Mouse (Mus musculus) embryonic facial prominence, embryonic 11.5 days (tissue): ENCODE results near the gene AY358078. TPM values are rescaled to one million over a fixed set of nuclear protein-coding genes. Genes with fewer than 3 reads are reported as not detected.

Experiments used
- microRNA-seq: library from miRNA; unstranded; fragments of <30 nt; microRNA quantifications from one replicate; pipeline ENCODE4, GENCODE M21; 2016; ENCODE audit warnings: borderline number of aligned reads
- polyA plus RNA-seq: library from polyadenylated mRNA; unstranded; fragments of >200 nt; fragmentation: Nextera tagmentation; extraction: Ambion mirVana; gene quantifications from 2 replicates; pipeline ENCODE4 v1.2.1, GENCODE M21; 2014

The AY358078 gene
- polyA plus RNA-seq, 1 experiment from 2014 or later: not detected

Small RNA genes lying within 50 kb of the gene (microRNA-seq; reads per million reads assigned to microRNA genes)
- gene Gm27375: not detected

Other genes starting within 250 kb of the AY358078 start
- gene Gm5622, start 247.3 kb upstream of the AY358078 start, polyA plus RNA-seq: not detected in 2 replicates
- gene Gm17175, start 226.0 kb upstream of the AY358078 start, polyA plus RNA-seq: not detected in 2 replicates
- not detected in 2 replicates for gene Gm17174, start 207.9 kb upstream of the AY358078 start, polyA plus RNA-seq
- gene Gm17078, start 188.7 kb upstream of the AY358078 start, polyA plus RNA-seq: not detected in 2 replicates
- not detected in 2 replicates for gene Gm4181, start 164.4 kb upstream of the AY358078 start, polyA plus RNA-seq
- not detected in 2 replicates for gene Gm17079, start 104.6 kb upstream of the AY358078 start, polyA plus RNA-seq
- not detected in 2 replicates for gene Gm5800, start 82.9 kb upstream of the AY358078 start, polyA plus RNA-seq
- not detected in 2 replicates for gene Ang4, start 26.5 kb upstream of the AY358078 start, polyA plus RNA-seq
- gene Ear6, start 53.7 kb downstream of the AY358078 start, polyA plus RNA-seq: not detected in 2 replicates
- 37.9 and 41.5 TPM in 2 replicates for gene Mettl17, start 84.8 kb downstream of the AY358078 start, polyA plus RNA-seq
- 0.36 and 0.50 TPM in 2 replicates for gene Slc39a2, start 92.8 kb downstream of the AY358078 start, polyA plus RNA-seq
- 11.0 and 12.8 TPM in 2 replicates for gene Ndrg2, start 114.1 kb downstream of the AY358078 start, polyA plus RNA-seq
- not detected in 2 replicates for gene Tppp2, start 118.4 kb downstream of the AY358078 start, polyA plus RNA-seq
- not detected in 2 replicates for gene Rnase13, start 122.7 kb downstream of the AY358078 start, polyA plus RNA-seq
- 82.6 and 91.9 TPM in 2 replicates for gene Arhgef40, start 184.7 kb downstream of the AY358078 start, polyA plus RNA-seq
- gene Tmem253, start 215.6 kb downstream of the AY358078 start, polyA plus RNA-seq: 0.35 and 1.5 TPM in 2 replicates
- 54.7 and 63.2 TPM in 2 replicates for gene Zfp219, start 220.7 kb downstream of the AY358078 start, polyA plus RNA-seq
- not detected in 2 replicates for gene Olfr221, start 242.4 kb downstream of the AY358078 start, polyA plus RNA-seq